Mouse (Mus musculus) left cerebral cortex, postnatal 10 days (tissue): ENCODE results near the gene Gm17535. TPM values are rescaled to one million over a fixed set of nuclear protein-coding genes. Genes with fewer than 3 reads are reported as not detected.
"Not testable (repeated sequence)": the region's sequence is repeated elsewhere in the genome, so short reads cannot be mapped to it uniquely, and the experiment has no call there.

ENCODE experiments used
- DNase-seq, 2 experiments: peaks; one replicate each; pipeline ENCODE4 v3.0.0; 2021 to 2022; ENCODE audit warnings: low spot score in 2 of 2, mixed read lengths in 1 of 2; ENCODE audit errors: extremely low spot score in 1 of 2
- intact Hi-C: fragments of 180-260 bp; cut with DNase I; formaldehyde crosslinking; loops from one replicate; pipeline ENCODE4 v1.15.1; 2025
- total RNA-seq, 2 experiments: library from RNA; stranded (reverse); gene quantifications; 2 replicates each; pipeline ENCODE4 v1.2.3; 2021

Gene Gm17535
- not detected for total RNA-seq

DNA sequence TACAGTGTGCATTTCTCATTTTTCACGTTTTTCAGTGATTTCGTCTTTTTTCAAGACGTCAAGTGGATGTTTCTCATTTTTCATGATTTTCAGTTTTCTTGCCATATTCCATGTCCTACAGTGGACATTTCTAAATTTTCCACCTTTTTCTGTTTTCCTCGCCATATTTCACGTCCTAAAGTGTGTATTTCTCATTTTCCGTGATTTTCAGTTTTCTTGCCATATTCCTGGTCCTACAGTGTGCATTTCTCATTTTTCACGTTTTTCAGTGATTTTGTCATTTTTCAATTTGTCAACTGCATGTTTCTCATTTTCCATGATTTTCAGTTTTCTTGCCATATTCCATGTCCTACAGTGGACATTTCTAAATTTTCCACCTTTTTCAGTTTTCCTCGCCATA is at the start of gene Gm17535:
Gene Gm17535, plus strand, starts transcription at position 301 of the 400 bp plus-strand sequence.
- DNase-seq, intact Hi-C loops: not testable (repeated sequence)

DNA sequence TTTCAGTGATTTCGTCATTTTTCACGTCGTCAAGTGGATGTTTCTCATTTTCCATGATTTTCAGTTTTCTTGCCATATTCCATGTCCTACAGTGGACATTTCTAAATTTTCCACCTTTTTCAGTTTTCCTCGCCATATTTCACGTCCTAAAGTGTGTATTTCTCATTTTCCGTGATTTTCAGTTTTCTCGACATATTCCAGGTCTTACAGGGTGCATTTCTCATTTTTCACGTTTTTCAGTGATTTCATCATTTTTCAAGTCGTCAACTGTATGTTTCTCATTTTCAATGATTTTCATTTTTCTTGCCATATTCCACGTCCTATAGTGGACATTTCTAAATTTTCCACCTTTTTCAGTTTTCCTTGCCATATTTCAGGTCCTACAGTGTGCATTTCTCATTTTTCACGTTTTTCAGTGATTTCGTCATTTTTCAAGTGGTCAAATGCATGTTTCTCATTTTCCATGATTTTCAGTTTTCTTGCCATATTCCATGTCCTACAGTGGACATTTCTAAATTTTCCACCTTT is 33.9 kb upstream of the Gm17535 start, which contains the start of gene Gm10722:
Gene Gm10722, plus strand, starts transcription at position 478 of the 528 bp plus-strand sequence.
- intact Hi-C loops = not testable (repeated sequence)

DNA sequence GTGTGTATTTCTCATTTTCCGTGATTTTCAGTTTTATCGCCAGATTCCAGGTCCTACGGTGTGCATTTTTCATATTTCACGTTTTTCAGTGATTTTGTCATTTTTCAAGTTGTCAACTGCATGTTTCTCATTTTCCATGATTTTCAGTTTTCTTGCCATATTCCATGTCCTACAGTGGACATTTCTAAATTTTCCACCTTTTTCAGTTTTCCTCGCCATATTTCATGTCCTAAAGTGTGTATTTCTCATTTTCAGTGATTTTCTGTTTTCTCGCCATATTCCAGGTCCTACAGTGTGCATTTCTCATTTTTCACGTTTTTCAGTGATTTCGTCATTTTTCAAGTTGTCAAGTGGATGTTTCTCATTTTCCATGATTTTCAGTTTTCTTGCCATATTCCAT is 33.4 kb upstream of the Gm17535 start:
- DNase-seq = peak in 1 of 2 experiments; percentile 38
- intact Hi-C loops = not testable (repeated sequence)

More for the DNA sequence above, 33.9 kb upstream of the Gm17535 start, which contains the start of gene Gm10722:
- DNase-seq = peak in 1 of 2 experiments; percentile 1

DNA sequence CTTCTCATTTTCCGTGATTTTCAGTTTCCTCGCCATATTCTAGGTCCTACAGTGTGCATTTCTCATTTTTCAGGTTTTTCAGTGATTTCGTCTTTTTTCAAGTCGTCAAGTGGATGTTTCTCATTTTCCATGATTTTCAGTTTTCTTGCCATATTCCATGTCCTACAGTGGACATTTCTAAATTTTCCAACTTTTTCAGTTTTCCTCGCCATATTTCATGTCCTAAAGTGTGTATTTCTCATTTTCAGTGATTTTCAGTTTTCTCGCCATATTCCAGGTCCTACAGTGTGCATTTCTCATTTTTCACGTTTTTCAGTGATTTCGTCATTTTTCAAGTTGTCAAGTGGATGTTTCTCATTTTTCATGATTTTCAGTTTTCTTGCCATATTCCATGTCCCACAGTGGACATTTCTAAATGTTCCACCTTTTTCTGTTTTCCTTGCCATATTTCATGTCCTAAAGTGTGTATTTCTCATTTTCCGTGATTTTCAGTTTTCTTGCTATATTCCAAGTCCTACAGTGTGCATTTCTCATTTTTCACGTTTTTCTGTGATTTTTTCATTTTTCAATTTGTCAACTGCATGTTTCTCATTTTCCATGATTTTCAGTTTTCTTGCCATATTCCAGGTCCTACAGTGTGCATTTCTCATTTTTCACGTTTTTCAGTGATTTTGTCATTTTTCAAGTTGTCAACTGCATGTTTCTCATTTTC is 32.3 kb upstream of the Gm17535 start:
- DNase-seq = peak; percentile 87 to 100
- intact Hi-C loops = not testable (repeated sequence)

DNA sequence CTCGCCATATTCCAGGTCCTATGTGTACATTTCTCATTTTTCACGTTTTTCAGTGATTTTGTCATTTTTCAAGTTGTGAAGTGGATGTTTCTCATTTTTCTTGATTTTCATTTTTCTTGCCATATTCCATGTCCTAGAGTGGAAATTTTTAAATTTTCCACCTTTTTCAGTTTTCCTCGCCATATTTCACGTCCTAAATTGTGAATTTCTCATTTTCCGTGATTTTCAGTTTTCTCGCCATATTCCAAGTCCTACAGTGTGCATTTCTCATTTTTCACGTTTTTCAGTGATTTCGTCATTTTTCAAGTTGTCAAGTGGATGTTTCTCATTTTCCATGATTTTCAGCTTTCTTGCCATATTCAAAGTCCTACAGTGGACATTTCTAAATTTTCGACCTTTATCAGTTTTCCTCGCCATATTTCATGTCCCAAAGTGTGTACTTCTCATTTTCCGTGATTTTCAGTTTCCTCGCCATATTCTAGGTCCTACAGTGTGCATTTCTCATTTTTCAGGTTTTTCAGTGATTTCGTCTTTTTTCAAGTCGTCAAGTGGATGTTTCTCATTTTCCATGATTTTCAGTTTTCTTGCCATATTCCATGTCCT is 31.5 kb upstream of the Gm17535 start, which contains the start of gene Gm11168:
Gene Gm11168, plus strand, starts transcription at position 553 of the 603 bp plus-strand sequence.
- DNase-seq, intact Hi-C loops: not testable (repeated sequence)

DNA sequence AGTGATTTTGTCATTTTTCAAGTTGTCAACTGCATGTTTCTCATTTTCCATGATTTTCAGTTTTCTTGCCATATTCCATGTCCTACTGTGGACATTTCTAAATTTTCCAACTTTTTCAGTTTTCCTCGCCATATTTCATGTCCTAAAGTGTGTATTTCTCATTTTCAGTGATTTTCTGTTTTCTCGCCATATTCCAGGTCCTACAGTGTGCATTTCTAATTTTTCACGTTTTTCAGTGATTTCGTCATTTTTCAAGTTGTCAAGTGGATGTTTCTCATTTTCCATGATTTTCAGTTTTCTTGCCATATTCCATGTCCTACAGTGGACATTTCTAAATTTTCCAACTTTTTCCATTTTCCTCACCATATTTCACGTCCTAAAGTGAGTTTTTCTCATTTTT is 28.2 kb upstream of the Gm17535 start:
- DNase-seq, intact Hi-C loops: not testable (repeated sequence)

DNA sequence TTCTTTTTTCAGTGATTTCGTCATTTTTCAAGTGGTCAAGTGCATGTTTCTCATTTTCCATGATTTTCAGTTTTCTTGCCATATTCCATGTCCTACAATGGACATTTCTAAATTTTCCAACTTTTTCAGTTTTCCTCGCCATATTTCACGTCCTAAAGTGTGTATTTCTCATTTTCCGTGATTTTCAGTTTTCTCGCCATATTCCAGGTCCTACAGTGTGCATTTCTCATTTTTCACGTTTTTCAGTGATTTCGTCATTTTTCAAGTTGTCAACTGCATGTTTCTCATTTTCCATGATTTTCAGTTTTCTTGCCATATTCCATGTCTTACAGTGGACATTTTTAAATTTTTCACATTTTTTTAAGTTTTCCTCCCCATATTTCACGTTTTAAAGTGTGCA is 27.8 kb upstream of the Gm17535 start:
- intact Hi-C loops = not testable (repeated sequence)
- DNase-seq = peak; percentile 40 to 97

DNA sequence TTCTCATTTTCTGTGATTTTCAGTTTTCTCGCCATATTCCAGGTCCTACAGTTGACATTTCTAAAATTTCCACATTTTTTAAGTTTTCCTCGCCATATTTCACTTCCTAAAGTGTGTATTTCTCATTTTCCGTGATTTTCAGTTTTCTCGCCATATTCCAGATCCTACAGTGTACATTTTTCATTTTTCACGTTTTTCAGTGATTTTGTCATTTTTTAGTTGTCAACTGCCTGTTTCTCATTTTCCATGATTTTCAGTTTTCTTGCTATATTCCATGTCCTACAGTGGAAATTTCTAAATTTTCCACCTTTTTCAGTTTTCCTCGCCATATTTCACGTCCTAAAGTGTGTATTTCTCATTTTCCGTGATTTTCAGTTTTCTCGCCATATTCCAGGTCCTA is 27.1 kb upstream of the Gm17535 start:
- intact Hi-C loops, DNase-seq: not testable (repeated sequence)

DNA sequence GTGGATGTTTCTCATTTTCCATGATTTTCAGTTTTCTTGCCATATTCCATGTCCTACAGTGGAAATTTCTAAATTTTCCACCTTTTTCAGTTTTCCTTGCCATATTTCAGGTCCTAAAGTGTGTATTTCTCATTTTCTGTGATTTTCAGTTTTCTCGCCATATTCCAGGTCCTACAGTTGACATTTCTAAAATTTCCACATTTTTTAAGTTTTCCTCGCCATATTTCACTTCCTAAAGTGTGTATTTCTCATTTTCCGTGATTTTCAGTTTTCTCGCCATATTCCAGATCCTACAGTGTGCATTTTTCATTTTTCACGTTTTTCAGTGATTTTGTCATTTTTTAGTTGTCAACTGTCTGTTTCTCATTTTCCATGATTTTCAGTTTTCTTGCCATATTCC is 25.1 kb upstream of the Gm17535 start:
- DNase-seq, intact Hi-C loops: not testable (repeated sequence)

DNA sequence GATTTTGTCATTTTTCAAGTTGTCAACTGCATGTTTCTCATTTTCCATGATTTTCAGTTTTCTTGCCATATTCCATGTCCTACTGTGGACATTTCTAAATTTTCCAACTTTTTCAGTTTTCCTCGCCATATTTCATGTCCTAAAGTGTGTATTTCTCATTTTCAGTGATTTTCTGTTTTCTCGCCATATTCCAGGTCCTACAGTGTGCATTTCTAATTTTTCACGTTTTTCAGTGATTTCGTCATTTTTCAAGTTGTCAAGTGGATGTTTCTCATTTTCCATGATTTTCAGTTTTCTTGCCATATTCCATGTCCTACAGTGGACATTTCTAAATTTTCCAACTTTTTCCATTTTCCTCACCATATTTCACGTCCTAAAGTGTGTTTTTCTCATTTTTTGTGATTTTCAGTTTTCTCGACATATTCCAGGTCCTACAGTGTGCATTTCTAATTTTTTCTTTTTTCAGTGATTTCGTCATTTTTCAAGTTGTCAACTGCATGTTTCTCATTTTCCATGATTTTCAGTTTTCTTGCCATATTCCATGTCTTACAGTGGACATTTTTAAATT is 22.3 kb upstream of the Gm17535 start:
- intact Hi-C loops, DNase-seq: not testable (repeated sequence)

DNA sequence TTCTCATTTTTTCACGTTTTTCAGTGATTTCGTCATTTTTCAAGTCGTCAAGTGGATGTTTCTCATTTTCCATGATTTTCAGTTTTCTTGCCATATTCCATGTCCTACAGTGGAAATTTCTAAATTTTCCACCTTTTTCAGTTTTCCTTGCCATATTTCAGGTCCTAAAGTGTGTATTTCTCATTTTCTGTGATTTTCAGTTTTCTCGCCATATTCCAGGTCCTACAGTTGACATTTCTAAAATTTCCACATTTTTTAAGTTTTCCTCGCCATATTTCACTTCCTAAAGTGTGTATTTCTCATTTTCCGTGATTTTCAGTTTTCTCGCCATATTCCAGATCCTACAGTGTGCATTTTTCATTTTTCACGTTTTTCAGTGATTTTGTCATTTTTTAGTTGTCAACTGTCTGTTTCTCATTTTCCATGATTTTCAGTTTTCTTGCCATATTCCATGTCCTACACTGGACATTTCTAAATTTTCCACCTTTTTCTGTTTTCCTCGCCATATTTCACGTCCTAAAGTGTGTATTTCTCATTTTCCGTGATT is 21.6 kb upstream of the Gm17535 start, which contains the start of gene Gm10721:
Gene Gm10721, plus strand, starts transcription at position 408 of the 547 bp plus-strand sequence.
- intact Hi-C loops, DNase-seq: not testable (repeated sequence)

DNA sequence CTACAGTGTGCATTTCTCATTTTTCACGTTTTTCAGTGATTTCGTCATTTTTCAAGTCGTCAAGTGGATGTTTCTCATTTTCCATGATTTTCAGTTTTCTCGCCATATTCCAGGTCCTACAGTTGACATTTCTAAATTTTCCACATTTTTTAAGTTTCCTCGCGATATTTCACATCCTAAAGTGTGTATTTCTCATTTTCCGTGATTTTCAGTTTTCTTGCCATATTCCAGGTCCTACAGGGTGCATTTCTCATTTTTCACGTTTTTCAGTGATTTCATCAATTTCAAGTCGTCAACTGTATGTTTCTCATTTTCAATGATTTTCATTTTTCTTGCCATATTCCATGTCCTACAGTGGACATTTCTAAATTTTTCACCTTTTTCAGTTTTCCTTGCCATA is 19.0 kb upstream of the Gm17535 start, which contains the start of gene Gm10720:
Gene Gm10720, plus strand, starts transcription at position 301 of the 400 bp plus-strand sequence.
- intact Hi-C loops, DNase-seq: not testable (repeated sequence)

DNA sequence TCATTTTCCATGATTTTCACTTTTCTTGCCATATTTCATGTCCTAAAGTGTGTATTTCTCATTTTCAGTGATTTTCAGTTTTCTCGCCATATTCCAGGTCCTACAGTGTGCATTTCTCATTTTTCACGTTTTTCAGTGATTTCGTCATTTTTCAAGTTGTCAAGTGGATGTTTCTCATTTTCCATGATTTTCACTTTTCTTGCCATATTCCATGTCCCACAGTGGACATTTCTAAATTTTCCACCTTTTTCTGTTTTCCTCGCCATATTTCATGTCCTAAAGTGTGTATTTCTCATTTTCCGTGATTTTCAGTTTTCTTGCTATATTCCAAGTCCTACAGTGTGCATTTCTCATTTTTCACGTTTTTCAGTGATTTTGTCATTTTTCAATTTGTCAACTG is 18.5 kb upstream of the Gm17535 start:
- DNase-seq, intact Hi-C loops: not testable (repeated sequence)

DNA sequence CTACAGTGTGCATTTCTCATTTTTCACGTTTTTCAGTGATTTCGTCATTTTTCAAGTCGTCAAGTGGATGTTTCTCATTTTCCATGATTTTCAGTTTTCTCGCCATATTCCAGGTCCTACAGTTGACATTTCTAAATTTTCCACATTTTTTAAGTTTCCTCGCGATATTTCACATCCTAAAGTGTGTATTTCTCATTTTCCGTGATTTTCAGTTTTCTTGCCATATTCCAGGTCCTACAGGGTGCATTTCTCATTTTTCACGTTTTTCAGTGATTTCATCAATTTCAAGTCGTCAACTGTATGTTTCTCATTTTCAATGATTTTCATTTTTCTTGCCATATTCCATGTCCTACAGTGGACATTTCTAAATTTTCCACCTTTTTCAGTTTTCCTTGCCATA is 17.3 kb upstream of the Gm17535 start, which contains the start of gene Gm10719:
Gene Gm10719, plus strand, starts transcription at position 301 of the 400 bp plus-strand sequence.
- DNase-seq, intact Hi-C loops: not testable (repeated sequence)

DNA sequence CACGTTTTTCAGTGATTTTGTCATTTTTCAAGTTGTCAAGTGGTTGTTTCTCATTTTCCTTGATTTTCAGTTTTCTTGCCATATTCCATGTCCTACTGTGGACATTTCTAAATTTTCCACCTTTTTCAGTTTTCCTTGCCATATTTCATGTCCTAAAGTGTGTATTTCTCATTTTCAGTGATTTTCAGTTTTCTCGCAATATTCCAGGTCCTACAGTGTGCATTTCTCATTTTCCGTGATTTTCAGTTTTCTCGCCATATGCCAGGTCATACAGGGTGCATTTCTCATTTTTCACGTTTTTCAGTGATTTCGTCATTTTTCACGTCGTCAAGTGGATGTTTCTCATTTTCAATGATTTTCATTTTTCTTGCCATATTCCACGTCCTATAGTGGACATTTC is 15.5 kb upstream of the Gm17535 start:
- peak in 1 of 2 experiments; percentile 47 for DNase-seq
- intact Hi-C loops = not testable (repeated sequence)

DNA sequence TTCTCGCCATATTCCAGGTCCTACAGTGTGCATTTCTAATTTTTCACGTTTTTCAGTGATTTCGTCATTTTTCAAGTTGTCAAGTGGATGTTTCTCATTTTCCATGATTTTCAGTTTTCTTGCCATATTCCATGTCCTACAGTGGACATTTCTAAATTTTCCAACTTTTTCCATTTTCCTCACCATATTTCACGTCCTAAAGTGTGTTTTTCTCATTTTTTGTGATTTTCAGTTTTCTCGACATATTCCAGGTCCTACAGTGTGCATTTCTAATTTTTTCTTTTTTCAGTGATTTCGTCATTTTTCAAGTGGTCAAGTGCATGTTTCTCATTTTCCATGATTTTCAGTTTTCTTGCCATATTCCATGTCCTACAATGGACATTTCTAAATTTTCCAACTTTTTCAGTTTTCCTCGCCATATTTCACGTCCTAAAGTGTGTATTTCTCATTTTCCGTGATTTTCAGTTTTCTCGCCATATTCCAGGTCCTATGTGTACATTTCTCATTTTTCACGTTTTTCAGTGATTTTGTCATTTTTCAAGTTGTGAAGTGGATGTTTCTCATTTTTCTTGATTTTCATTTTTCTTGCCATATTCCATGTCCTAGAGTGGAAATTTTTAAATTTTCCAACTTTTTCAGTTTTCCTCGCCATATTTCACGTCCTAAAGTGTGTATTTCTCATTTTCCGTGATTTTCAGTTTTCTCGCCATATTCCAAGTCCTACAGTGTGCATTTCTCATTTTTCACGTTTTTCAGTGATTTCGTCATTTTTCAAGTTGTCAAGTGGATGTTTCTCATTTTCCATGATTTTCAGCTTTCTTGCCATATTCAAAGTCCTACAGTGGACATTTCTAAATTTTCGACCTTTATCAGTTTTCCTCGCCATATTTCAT is 14.3 kb upstream of the Gm17535 start:
- intact Hi-C loops = not testable (repeated sequence)
- peak; percentile 43 to 77 for DNase-seq

DNA sequence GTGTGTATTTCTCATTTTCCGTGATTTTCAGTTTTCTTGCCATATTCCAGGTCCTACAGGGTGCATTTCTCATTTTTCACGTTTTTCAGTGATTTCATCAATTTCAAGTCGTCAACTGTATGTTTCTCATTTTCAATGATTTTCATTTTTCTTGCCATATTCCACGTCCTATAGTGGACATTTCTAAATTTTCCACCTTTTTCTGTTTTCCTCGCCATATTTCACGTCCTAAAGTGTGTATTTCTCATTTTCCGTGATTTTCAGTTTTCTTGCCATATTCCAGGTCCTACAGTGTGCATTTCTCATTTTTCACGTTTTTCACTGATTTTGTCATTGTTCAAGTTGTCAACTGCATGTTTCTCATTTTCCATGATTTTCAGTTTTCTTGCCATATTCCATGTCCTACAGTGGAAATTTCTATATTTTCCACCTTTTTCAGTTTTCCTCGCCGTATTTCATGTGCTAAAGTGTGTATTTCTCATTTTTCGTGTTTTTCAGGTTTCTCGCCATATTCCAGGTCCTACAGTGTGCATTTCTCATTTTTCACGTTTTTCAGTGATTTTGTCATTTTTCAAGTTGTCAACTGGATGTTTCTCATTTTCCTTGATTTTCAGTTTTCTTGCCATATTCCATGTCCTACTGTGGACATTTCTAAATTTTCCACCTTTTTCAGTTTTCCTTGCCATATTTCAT is 11.9 kb upstream of the Gm17535 start:
- intact Hi-C loops = not testable (repeated sequence)
- DNase-seq = peak; percentile 61 to 86
